Mouse (Mus musculus): ENCODE measurements around the gene Proser3.
"Not testable (repeated sequence)": the region's sequence is repeated elsewhere in the genome, so short reads cannot be mapped to it uniquely, and the experiment has no call there.

DNA sequence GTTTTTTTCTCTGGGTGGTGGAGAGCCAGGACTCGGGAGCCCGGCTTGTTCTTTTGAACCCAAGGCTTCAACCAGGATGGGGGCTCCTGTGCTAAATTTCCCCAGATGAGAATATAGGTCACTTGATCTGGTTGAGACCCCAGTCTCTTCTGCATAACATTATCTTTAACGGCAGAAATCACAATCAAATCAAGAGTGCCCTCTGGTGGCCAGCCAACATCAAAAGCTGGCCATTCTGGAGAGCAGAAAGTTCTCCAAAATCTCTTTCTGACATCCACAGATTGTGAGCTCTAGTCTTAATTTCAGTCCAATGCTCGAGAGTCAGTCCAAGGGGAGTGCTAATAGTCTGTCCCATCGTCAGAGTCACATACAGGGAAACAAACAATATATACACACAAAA is 50.9 kb downstream of the Proser3 start:
- 0 out of 2 replicates have a peak, but pooled peaks have one; percentile 0 for TF ChIP-seq CTCF (IDR thresholded peaks at IDR 0.05; ENCODE audit: low read depth)
- not testable (repeated sequence) for TF ChIP-seq EP300 (IDR thresholded peaks at IDR 0.05; ENCODE audit: low read depth)

All from heart, postnatal 0 days (tissue).